Mouse (Mus musculus): ENCODE results near the gene Josd1. TPM values are rescaled to one million over a fixed set of nuclear protein-coding genes. Genes with fewer than 3 reads are reported as not detected.

Gene Josd1
- polyA plus RNA-seq, 1 experiment = 20.9 TPM

- peak overlapping the region; percentile 46; the same call in 1 of the 2 replicates for H3K9ac ChIP-seq (ENCODE audit: low read depth, poor library complexity, severe bottlenecking)
- H3K27me3 ChIP-seq (ENCODE audit: control insufficient read depth, insufficient read depth, low read length, poor library complexity, severe bottlenecking) = no peaks in the 10 kb centered on the region
- H3K27ac ChIP-seq (ENCODE audit: insufficient read depth, low read length) = peak overlapping the region; percentile 5; the same call in 1 of the 2 replicates
- TF ChIP-seq CTCF (IDR thresholded peaks at IDR 0.05; ENCODE audit: low read depth, low read length) = peak; percentile 20
- no peak for TF ChIP-seq POLR2A (IDR thresholded peaks at IDR 0.05; ENCODE audit: insufficient read depth, low read length)
- no peak for TF ChIP-seq EP300 (IDR thresholded peaks at IDR 0.05; ENCODE audit: insufficient read depth, low read depth, low read length)
- H3K4me1 ChIP-seq (ENCODE audit: control insufficient read depth, insufficient read depth, low read length) = no peaks in the 10 kb centered on the region
- H3K36me3 ChIP-seq (ENCODE audit: control insufficient read depth, insufficient read depth, low read length, poor library complexity, severe bottlenecking) = no peaks in the 10 kb centered on the region
- H3K4me3 ChIP-seq (ENCODE audit: low read depth, low read length) = peak overlapping the region; percentile 85
- H3K9me3 ChIP-seq (replicated peaks; ENCODE audit: control insufficient read depth, insufficient read depth, low read length, poor library complexity, severe bottlenecking) = no peaks in the 10 kb centered on the region
Measured at GRCm38 (mm10) chr15:79657837-79658530, 29.7 kb downstream of the Josd1 start.

GRCm38 (mm10) chr15:79656451-79656850 lies 31.3 kb downstream of the Josd1 start:
- TF ChIP-seq EP300 (IDR thresholded peaks at IDR 0.05; ENCODE audit: insufficient read depth, low read depth, low read length) (no peak), CTCF (IDR thresholded peaks at IDR 0.05; ENCODE audit: low read depth, low read length) (no peak), POLR2A (IDR thresholded peaks at IDR 0.05; ENCODE audit: insufficient read depth, low read length) (no peak)
- H3K4me1 ChIP-seq (ENCODE audit: control insufficient read depth, insufficient read depth, low read length) = no peaks in the 10 kb centered on the region
- H3K4me3 ChIP-seq (ENCODE audit: low read depth, low read length) = no peak overlapping the region
- no peak overlapping the region for H3K27ac ChIP-seq (ENCODE audit: insufficient read depth, low read length)
- H3K9me3 ChIP-seq (replicated peaks; ENCODE audit: control insufficient read depth, insufficient read depth, low read length, poor library complexity, severe bottlenecking) = no peaks in the 10 kb centered on the region
- no peak overlapping the region for H3K9ac ChIP-seq (ENCODE audit: low read depth, poor library complexity, severe bottlenecking)
- H3K36me3 ChIP-seq (ENCODE audit: control insufficient read depth, insufficient read depth, low read length, poor library complexity, severe bottlenecking) = no peaks in the 10 kb centered on the region
- no peaks in the 10 kb centered on the region for H3K27me3 ChIP-seq (ENCODE audit: control insufficient read depth, insufficient read depth, low read length, poor library complexity, severe bottlenecking)

GRCm38 (mm10) chr15:79651481-79651880 lies 36.2 kb downstream of the Josd1 start:
- no peaks in the 10 kb centered on the region for H3K4me1 ChIP-seq (ENCODE audit: control insufficient read depth, insufficient read depth, low read length)
- no peak overlapping the region for H3K4me3 ChIP-seq (ENCODE audit: low read depth, low read length)
- peak; percentile 71 for TF ChIP-seq CTCF (IDR thresholded peaks at IDR 0.05; ENCODE audit: low read depth, low read length)
- no peak for TF ChIP-seq EP300 (IDR thresholded peaks at IDR 0.05; ENCODE audit: insufficient read depth, low read depth, low read length)
- H3K36me3 ChIP-seq (ENCODE audit: control insufficient read depth, insufficient read depth, low read length, poor library complexity, severe bottlenecking) = no peaks in the 10 kb centered on the region
- H3K9me3 ChIP-seq (replicated peaks; ENCODE audit: control insufficient read depth, insufficient read depth, low read length, poor library complexity, severe bottlenecking) = no peaks in the 10 kb centered on the region
- no peak overlapping the region for H3K27ac ChIP-seq (ENCODE audit: insufficient read depth, low read length)
- no peak overlapping the region for H3K9ac ChIP-seq (ENCODE audit: low read depth, poor library complexity, severe bottlenecking)
- no peaks in the 10 kb centered on the region for H3K27me3 ChIP-seq (ENCODE audit: control insufficient read depth, insufficient read depth, low read length, poor library complexity, severe bottlenecking)

GRCm38 (mm10) chr15:79650569-79650968 lies 37.1 kb downstream of the Josd1 start:
- no peak overlapping the region for H3K27ac ChIP-seq (ENCODE audit: insufficient read depth, low read length)
- H3K36me3 ChIP-seq (ENCODE audit: control insufficient read depth, insufficient read depth, low read length, poor library complexity, severe bottlenecking) = no peaks in the 10 kb centered on the region
- no peaks in the 10 kb centered on the region for H3K9me3 ChIP-seq (replicated peaks; ENCODE audit: control insufficient read depth, insufficient read depth, low read length, poor library complexity, severe bottlenecking)
- H3K27me3 ChIP-seq (ENCODE audit: control insufficient read depth, insufficient read depth, low read length, poor library complexity, severe bottlenecking) = no peaks in the 10 kb centered on the region
- no peak overlapping the region for H3K4me3 ChIP-seq (ENCODE audit: low read depth, low read length)
- H3K9ac ChIP-seq (ENCODE audit: low read depth, poor library complexity, severe bottlenecking) = no peak overlapping the region
- no peaks in the 10 kb centered on the region for H3K4me1 ChIP-seq (ENCODE audit: control insufficient read depth, insufficient read depth, low read length)
- no peak for TF ChIP-seq POLR2A (IDR thresholded peaks at IDR 0.05; ENCODE audit: insufficient read depth, low read length)
- TF ChIP-seq EP300 (IDR thresholded peaks at IDR 0.05; ENCODE audit: insufficient read depth, low read depth, low read length) = no peak
- peak; percentile 67 for TF ChIP-seq CTCF (IDR thresholded peaks at IDR 0.05; ENCODE audit: low read depth, low read length)

GRCm38 (mm10) chr15:79648130-79648529 lies 39.6 kb downstream of the Josd1 start:
- no peaks in the 10 kb centered on the region for H3K4me1 ChIP-seq (ENCODE audit: control insufficient read depth, insufficient read depth, low read length)
- TF ChIP-seq POLR2A (IDR thresholded peaks at IDR 0.05; ENCODE audit: insufficient read depth, low read length) = no peak
- TF ChIP-seq EP300 (IDR thresholded peaks at IDR 0.05; ENCODE audit: insufficient read depth, low read depth, low read length) = no peak
- no peak for TF ChIP-seq CTCF (IDR thresholded peaks at IDR 0.05; ENCODE audit: low read depth, low read length)
- no peaks in the 10 kb centered on the region for H3K27me3 ChIP-seq (ENCODE audit: control insufficient read depth, insufficient read depth, low read length, poor library complexity, severe bottlenecking)
- H3K27ac ChIP-seq (ENCODE audit: insufficient read depth, low read length) = no peak overlapping the region
- no peak overlapping the region for H3K9ac ChIP-seq (ENCODE audit: low read depth, poor library complexity, severe bottlenecking)
- H3K9me3 ChIP-seq (replicated peaks; ENCODE audit: control insufficient read depth, insufficient read depth, low read length, poor library complexity, severe bottlenecking) = no peaks in the 10 kb centered on the region
- H3K4me3 ChIP-seq (ENCODE audit: low read depth, low read length) = no peak overlapping the region
- H3K36me3 ChIP-seq (ENCODE audit: control insufficient read depth, insufficient read depth, low read length, poor library complexity, severe bottlenecking) = no peaks in the 10 kb centered on the region

GRCm38 (mm10) chr15:79645483-79645882 lies 42.2 kb downstream of the Josd1 start:
- Histone ChIP-seq H3K36me3 (ENCODE audit: control insufficient read depth, insufficient read depth, low read length, poor library complexity, severe bottlenecking) (no peaks in the 10 kb centered on the region), H3K27ac (ENCODE audit: insufficient read depth, low read length) (no peak overlapping the region), H3K9me3 (replicated peaks; ENCODE audit: control insufficient read depth, insufficient read depth, low read length, poor library complexity, severe bottlenecking) (no peaks in the 10 kb centered on the region), H3K4me1 (ENCODE audit: control insufficient read depth, insufficient read depth, low read length) (no peaks in the 10 kb centered on the region), H3K4me3 (ENCODE audit: low read depth, low read length) (no peak overlapping the region), H3K27me3 (ENCODE audit: control insufficient read depth, insufficient read depth, low read length, poor library complexity, severe bottlenecking) (no peaks in the 10 kb centered on the region), H3K9ac (ENCODE audit: low read depth, poor library complexity, severe bottlenecking) (no peak overlapping the region)
- TF ChIP-seq EP300 (IDR thresholded peaks at IDR 0.05; ENCODE audit: insufficient read depth, low read depth, low read length) (no peak), CTCF (IDR thresholded peaks at IDR 0.05; ENCODE audit: low read depth, low read length) (no peak), POLR2A (IDR thresholded peaks at IDR 0.05; ENCODE audit: insufficient read depth, low read length) (no peak)
